Mouse (Mus musculus): Measurements from ENCODE around the gene Anks1. TPM values are rescaled to one million over a fixed set of nuclear protein-coding genes. Genes with fewer than 3 reads are reported as not detected.
"Not testable (repeated sequence)": the region's sequence is repeated elsewhere in the genome, so short reads cannot be mapped to it uniquely, and the experiment has no call there.

Gene Anks1
- polyA plus RNA-seq, 1 experiment = 14.0 TPM

DNA sequence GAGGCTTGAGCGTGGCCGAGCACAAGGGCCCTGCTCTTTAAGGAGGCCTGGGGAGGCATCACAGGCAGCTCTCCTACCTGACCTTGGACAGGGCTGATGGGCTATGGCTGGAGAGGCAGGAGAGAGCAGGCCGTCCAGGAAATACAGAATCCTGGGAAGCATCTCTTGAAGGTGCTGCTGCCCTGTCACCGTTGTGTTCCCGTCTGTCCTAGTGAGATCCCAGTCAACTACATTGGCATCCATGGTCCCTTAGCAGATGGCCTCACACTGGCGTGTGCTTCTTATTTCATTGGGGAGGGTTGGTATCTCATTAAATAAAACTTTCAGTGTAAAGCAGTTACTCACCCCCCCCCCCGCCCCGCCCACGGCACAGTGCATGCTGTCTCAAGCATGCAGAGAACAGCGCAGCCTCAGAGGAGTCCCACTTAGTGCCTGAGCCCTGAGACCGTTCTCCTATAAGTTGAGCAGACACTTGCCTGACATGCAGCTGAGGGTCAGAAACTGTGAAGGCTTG lies 57.5 kb downstream of the Anks1 start:
- H3K27ac ChIP-seq (replicated peaks; ENCODE audit: low read depth, low read length) = peak overlapping the region; percentile 94
- H3K4me3 ChIP-seq (ENCODE audit: insufficient read depth, low read depth, low read length) = no peak overlapping the region
- H3K4me1 ChIP-seq (ENCODE audit: control insufficient read depth, insufficient read depth, insufficient read length, low read length) = peaks cover 55% of the 10 kb centered on the region

- Histone ChIP-seq H3K4me1 (ENCODE audit: control insufficient read depth, insufficient read depth, insufficient read length, low read length) (peaks cover 59% of the 10 kb centered on the region), H3K4me3 (ENCODE audit: insufficient read depth, low read depth, low read length) (no peak overlapping the region), H3K27ac (replicated peaks; ENCODE audit: low read depth, low read length) (peak overlapping the region; percentile 94)
Measured at GRCm38 (mm10) chr17:27967529-27967928, 58.4 kb downstream of the Anks1 start.

DNA sequence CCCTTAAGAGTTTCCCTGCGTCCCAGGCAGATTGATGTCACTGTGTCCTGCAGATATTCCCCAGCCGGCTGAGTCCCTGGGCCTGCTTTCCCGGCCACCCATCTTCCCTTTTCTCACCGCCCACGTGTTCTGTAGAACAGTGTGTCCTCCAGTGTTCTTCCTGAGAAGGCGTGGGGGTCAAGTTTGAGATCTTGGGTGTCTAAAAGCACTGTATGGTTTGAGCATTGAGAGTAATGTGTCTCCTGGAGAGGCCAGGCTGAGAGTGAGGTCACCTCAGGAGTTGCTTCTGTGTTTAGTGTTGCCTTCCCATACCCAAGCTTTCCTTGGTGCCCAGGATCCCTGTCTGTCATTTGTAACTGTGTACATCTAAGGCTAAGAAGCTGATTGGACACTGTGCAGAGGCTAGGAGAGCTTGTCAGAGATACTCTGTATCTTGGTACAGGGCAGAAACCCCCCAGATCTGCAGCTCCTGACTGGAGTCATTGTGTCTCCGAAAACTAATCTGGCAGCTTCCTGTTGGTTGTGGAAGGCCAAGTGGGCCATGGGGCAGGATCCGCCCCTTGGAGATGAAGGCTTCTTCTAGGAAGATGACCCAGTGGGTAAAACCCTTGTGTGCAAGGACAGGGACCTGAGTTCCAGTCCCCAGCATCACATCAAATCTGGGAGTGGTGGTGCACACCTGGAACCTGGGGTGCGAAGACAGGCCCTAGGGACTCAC lies 59.1 kb downstream of the Anks1 start:
- peak overlapping the region; percentile 94 for H3K27ac ChIP-seq (replicated peaks; ENCODE audit: low read depth, low read length)
- H3K4me1 ChIP-seq (ENCODE audit: control insufficient read depth, insufficient read depth, insufficient read length, low read length) = peaks cover 59% of the 10 kb centered on the region
- H3K4me3 ChIP-seq (ENCODE audit: insufficient read depth, low read depth, low read length) = no peak overlapping the region

- H3K27ac ChIP-seq (replicated peaks; ENCODE audit: low read depth, low read length) = peak overlapping the region; percentile 94
Measured at GRCm38 (mm10) chr17:27968903-27969302, 59.8 kb downstream of the Anks1 start.

DNA sequence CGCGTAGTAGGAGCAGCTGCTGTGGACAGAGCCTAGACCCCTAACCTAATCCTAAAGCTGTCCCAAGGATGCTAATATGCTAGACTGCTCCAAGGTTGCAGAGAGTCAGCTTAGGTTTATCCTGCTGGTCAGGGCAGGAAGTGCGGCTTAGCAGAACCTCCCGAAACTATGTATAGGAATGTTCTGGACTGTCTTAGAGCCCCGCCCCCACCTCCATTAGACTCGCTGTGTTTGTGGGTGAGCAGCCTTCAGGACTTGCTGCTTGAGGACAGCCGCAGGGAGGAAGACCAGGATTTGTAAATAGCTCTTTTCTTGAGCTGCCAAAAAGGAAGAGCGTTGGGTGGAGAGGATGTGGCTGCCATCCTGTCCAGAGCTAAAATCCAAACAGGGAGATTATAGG lies 60.3 kb downstream of the Anks1 start:
- Histone ChIP-seq H3K4me3 (ENCODE audit: insufficient read depth, low read depth, low read length) (no peak overlapping the region), H3K4me1 (ENCODE audit: control insufficient read depth, insufficient read depth, insufficient read length, low read length) (peaks cover 59% of the 10 kb centered on the region), H3K27ac (replicated peaks; ENCODE audit: low read depth, low read length) (peak overlapping the region; percentile 94)

More at GRCm38 (mm10) chr17:27968903-27969302, 59.8 kb downstream of the Anks1 start:
- Histone ChIP-seq H3K4me3 (ENCODE audit: insufficient read depth, low read depth, low read length) (no peak overlapping the region), H3K4me1 (ENCODE audit: control insufficient read depth, insufficient read depth, insufficient read length, low read length) (peaks cover 59% of the 10 kb centered on the region)

- peaks cover 59% of the 10 kb centered on the region for H3K4me1 ChIP-seq (ENCODE audit: control insufficient read depth, insufficient read depth, insufficient read length, low read length)
Measured at GRCm38 (mm10) chr17:27969896-27970295, 60.8 kb downstream of the Anks1 start.

DNA sequence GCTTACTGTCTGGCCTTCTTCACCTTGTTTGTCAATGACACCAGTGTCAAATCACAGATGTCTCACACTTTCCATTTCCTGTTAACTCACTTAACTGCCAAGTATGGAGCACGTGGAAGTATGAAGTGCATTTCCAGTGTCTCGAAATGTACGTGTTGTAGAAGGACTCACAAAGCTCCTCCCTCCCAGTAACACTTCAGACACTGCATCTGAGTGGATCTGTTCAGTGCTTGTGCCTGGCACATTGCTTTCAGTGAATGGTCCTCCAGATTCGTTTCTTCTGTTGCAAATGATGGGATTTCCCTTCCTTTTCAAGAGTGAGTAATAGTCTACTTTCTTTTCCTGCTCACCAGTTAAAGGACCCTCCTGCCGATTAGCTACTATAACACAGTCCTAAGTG lies 61.2 kb downstream of the Anks1 start:
- H3K4me1 ChIP-seq (ENCODE audit: control insufficient read depth, insufficient read depth, insufficient read length, low read length) = peaks cover 59% of the 10 kb centered on the region
- H3K4me3 ChIP-seq (ENCODE audit: insufficient read depth, low read depth, low read length) = no peak overlapping the region

More at GRCm38 (mm10) chr17:27969896-27970295, 60.8 kb downstream of the Anks1 start:
- H3K27ac ChIP-seq (replicated peaks; ENCODE audit: low read depth, low read length) = peak overlapping the region; percentile 85
- H3K4me3 ChIP-seq (ENCODE audit: insufficient read depth, low read depth, low read length) = no peak overlapping the region

DNA sequence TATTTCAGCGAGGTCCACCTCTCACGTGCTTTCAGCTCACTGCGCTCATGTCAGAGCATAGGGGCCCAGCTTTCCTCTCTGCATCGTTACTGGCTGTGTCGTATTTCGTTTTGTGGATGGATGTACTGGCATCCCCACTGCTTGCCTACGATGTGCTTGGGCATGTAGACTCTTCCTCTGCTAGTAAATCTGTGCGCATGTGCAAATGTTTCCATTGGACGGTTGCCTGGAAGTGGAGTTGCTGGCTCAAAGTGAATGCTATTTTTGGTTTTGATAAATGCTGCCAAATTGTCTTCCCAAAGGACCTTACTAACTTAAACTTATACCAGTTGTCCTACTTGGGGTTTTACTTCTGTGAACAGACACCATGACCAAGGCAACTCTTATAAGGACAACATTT lies 62.4 kb downstream of the Anks1 start:
- Histone ChIP-seq H3K27ac (replicated peaks; ENCODE audit: low read depth, low read length) (0 out of 2 replicates have a peak overlapping the region, but pooled peaks have one; percentile 0), H3K4me1 (ENCODE audit: control insufficient read depth, insufficient read depth, insufficient read length, low read length) (peaks cover 51% of the 10 kb centered on the region), H3K4me3 (ENCODE audit: insufficient read depth, low read depth, low read length) (no peak overlapping the region)

More for the DNA sequence above, 61.2 kb downstream of the Anks1 start:
- H3K27ac ChIP-seq (replicated peaks; ENCODE audit: low read depth, low read length) = peak overlapping the region; percentile 85

DNA sequence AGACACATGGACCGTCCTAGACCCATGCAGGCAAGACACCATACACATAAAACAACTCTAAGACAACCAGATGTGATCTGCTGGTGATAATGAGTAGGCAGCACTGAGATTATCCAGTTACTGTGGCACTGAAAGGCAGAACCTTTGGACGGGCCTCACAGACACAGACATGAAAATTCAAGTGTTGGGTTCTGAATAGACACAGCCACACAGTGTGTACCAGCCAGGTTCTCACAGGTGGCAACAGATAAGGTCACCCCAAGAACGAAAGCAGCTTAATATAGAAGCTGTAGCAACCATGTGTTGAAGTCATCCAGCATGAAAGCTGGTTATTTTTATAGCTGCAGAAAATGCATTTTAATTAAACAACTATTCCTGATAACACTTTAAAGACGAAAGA lies 64.2 kb downstream of the Anks1 start:
- Histone ChIP-seq H3K4me3 (ENCODE audit: insufficient read depth, low read depth, low read length) (no peak overlapping the region), H3K27ac (replicated peaks; ENCODE audit: low read depth, low read length) (no peak overlapping the region), H3K4me1 (ENCODE audit: control insufficient read depth, insufficient read depth, insufficient read length, low read length) (peaks cover 35% of the 10 kb centered on the region)

- Histone ChIP-seq H3K4me1 (ENCODE audit: control insufficient read depth, insufficient read depth, insufficient read length, low read length) (peaks cover 6% of the 10 kb centered on the region), H3K4me3 (ENCODE audit: insufficient read depth, low read depth, low read length) (no peak overlapping the region), H3K27ac (replicated peaks; ENCODE audit: low read depth, low read length) (no peak overlapping the region)
Measured at GRCm38 (mm10) chr17:27976266-27976665, 67.2 kb downstream of the Anks1 start.

- peaks cover 2% of the 10 kb centered on the region; the same call in 1 of the 2 replicates for H3K4me1 ChIP-seq (ENCODE audit: control insufficient read depth, insufficient read depth, insufficient read length, low read length)
- H3K4me3 ChIP-seq (ENCODE audit: insufficient read depth, low read depth, low read length) = no peak overlapping the region
- H3K27ac ChIP-seq (replicated peaks; ENCODE audit: low read depth, low read length) = no peak overlapping the region
Measured at GRCm38 (mm10) chr17:27977008-27977636, 68.0 kb downstream of the Anks1 start.

DNA sequence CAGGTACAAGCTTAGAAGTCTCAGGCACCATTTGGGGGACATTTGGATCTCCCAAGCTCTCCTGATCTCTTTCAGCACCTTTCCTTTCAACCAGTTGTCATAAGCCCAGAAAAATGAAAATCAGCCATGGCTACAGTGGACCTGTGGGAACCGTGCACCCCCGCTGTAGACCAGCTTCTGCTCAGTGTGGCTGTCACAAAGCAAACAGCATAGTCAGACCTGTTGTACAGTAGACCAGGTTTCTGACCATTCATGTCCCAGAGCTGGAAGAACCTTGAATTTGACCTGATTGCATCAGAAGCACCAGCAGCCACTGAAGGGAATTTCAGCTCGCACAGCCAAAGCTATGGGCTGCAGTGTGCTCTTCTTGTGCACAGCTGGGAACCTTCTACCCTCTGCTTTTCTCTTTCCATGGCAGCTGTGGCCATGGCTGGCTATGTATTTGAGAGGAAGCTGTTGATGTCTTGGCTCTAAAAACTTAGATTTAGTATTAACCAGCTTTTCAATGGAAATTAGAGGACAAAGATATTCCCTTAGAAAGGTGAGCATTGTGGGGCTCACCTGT lies 71.4 kb downstream of the Anks1 start:
- Histone ChIP-seq H3K4me1 (ENCODE audit: control insufficient read depth, insufficient read depth, insufficient read length, low read length) (no peaks in the 10 kb centered on the region), H3K27ac (replicated peaks; ENCODE audit: low read depth, low read length) (no peak overlapping the region), H3K4me3 (ENCODE audit: insufficient read depth, low read depth, low read length) (no peak overlapping the region)

DNA sequence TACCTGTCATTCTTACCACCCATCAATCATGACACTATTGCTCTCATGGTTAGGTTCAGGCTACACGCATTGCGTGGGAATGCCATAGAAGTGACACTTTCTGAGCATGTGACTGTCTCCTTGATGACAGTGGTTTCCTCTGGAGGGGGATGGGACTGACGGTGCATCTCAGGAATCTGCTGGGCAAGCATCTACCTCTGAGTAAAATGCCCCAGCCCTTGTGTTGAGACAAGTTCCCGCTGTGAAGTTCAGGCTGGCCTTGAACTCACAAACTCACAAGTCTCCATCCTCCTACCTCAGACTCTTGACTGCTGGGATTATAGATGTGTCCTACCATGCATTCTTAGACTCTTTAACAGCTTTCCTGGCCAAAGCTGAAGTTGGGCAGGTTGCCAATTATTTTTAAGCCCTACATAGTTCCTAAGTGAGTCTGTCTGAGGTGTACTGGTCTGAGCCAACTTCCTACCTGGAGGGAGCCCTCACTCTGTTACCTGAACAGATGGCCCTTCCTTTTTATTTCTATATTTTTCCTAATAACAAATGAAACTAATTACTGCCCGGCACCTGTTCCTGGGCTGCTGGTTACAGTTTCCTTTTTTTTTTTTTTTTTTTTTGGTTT lies 72.5 kb downstream of the Anks1 start:
- H3K27ac ChIP-seq (replicated peaks; ENCODE audit: low read depth, low read length) = no peak overlapping the region
- no peaks in the 10 kb centered on the region for H3K4me1 ChIP-seq (ENCODE audit: control insufficient read depth, insufficient read depth, insufficient read length, low read length)
- no peak overlapping the region for H3K4me3 ChIP-seq (ENCODE audit: insufficient read depth, low read depth, low read length)

DNA sequence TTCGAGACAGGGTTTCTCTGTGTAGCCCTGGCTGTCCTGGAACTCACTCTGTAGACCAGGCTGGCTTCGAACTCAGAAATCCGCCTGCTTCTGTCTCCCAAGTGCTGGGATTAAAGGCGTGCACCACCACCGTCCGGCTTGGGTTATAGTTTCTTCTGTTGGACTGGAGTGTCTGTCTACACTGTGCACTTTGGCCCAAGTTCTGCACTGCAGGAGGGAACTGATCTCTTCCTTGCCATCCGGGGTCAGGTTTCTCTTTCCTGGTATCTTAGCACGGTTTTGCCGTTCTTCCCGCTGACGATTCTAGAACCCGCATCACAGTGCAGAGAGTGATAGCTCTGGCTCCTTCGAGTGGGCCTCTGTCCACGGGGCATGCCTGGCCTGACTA lies 73.0 kb downstream of the Anks1 start:
- not testable (repeated sequence) for H3K4me1 ChIP-seq (ENCODE audit: control insufficient read depth, insufficient read depth, insufficient read length, low read length); H3K27ac ChIP-seq (replicated peaks; ENCODE audit: low read depth, low read length); H3K4me3 ChIP-seq (ENCODE audit: insufficient read depth, low read depth, low read length)

DNA sequence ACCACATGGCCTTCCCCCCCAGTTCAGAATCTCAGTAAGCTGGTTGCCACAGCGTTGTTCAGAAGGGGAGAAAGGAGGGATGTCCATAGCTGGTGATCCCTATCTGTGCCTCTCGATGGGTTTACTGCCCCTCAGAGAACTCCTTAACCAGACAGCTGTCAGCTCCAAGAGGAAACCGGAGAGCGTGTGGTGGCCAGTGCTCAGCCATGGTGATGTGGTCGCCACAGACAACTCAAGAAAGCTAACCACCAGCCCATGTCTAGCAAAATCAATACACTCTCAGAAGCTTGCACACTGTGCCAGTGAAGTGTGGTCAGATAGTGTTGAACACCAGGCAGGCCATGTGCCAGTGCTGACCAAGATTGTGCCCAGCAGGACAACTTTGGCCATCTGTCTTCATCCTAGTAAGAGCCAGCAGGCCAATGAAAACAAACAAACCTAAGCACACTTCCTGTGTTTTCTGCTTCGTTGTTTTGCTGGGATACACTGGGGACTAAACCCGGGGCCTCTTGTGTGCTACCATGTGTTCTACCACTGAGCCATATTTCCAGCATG lies 73.7 kb downstream of the Anks1 start:
- Histone ChIP-seq H3K4me3 (ENCODE audit: insufficient read depth, low read depth, low read length) (no peak overlapping the region), H3K27ac (replicated peaks; ENCODE audit: low read depth, low read length) (no peak overlapping the region), H3K4me1 (ENCODE audit: control insufficient read depth, insufficient read depth, insufficient read length, low read length) (no peaks in the 10 kb centered on the region)
